Comparison of ENCODE assay signal across 17 mouse cellular contexts in the genomic region with DNA sequence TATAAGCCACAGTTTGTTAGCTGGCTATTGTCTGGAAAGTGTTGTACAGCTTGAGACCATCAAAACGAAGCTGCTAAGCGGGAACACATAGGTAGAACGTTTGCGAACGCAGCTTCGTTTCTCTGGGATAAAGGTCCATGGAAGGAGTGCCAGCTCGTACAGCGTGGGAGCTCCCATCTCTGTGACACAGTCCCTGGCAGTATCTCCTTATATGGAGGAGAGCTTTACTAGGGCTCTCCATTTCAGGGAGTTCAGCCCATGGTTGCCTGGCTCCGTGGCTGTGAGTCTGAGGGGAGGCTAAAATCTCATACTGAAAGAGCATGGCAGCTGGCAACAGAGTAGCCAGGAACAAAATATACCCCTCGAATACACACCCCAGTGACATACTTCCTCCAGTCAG.
DNase-seq lines count a peak whose midpoint lies in the region; ATAC-seq and TF ChIP-seq lines count a peak whose summit lies in the region.
"Had no signal": no experiment of that assay in that cellular context is flagged by ENCODE, and none has a peak within 500 bp of the region (broad histone marks: within the 10 kb centered on the region; RNA-seq: fewer than 3 reads in every experiment).

No protein-coding gene starts in this region.

- H3K36me3 ChIP-seq in forebrain, embryonic 10.5 days (replicated peaks) = no peaks in the 10 kb centered on the region; the same call in 1 of the 2 replicates
- H3K36me3 ChIP-seq in forebrain, postnatal 0 days (ENCODE audit: insufficient read depth) = no peaks in the 10 kb centered on the region
- no peaks in the 10 kb centered on the region for H3K36me3 ChIP-seq in kidney, embryonic 16.5 days (ENCODE audit: insufficient read depth, low read length)
- H3K36me3 ChIP-seq in stomach, embryonic 14.5 days (ENCODE audit: control insufficient read depth, insufficient read depth, low read length) = no peaks in the 10 kb centered on the region
- no peaks in the 10 kb centered on the region for H3K36me3 ChIP-seq in stomach, postnatal 0 days (ENCODE audit: control insufficient read depth, insufficient read depth, low read length)
- no peaks in the 10 kb centered on the region for H3K36me3 ChIP-seq in heart, embryonic 11.5 days (ENCODE audit: control insufficient read depth, insufficient read depth, low read length)
- H3K36me3 ChIP-seq: embryonic facial prominence, embryonic 13.5 days; liver, embryonic 15.5 days; stomach, embryonic 15.5 days had no signal

- 88% methylated on average over 10 of the region's 10 CpGs for WGBS in forebrain, embryonic 10.5 days
- 76% methylated on average over 10 of the region's 10 CpGs for WGBS in forebrain, postnatal 0 days
- WGBS in kidney, embryonic 16.5 days = 46% methylated on average over 10 of the region's 10 CpGs
- WGBS in stomach, embryonic 14.5 days = 81% methylated on average over 10 of the region's 10 CpGs
- 67% methylated on average over 10 of the region's 10 CpGs for whole genome bisulfite sequencing in stomach, postnatal 0 days
- 72% methylated on average over 10 of the region's 10 CpGs for WGBS in heart, embryonic 11.5 days (ENCODE audit: insufficient replicate concordance)

- H3K27me3 ChIP-seq in forebrain, embryonic 10.5 days (ENCODE audit: poor library complexity, severe bottlenecking) = no peaks in the 10 kb centered on the region
- H3K27me3 ChIP-seq in forebrain, postnatal 0 days (ENCODE audit: insufficient read depth, low read length) = no peaks in the 10 kb centered on the region
- H3K27me3 ChIP-seq in kidney, embryonic 16.5 days (ENCODE audit: insufficient read depth, low read length) = no peaks in the 10 kb centered on the region
- no peaks in the 10 kb centered on the region for H3K27me3 ChIP-seq in stomach, embryonic 14.5 days (ENCODE audit: control insufficient read depth, insufficient read depth, low read length)
- no peaks in the 10 kb centered on the region for H3K27me3 ChIP-seq in stomach, postnatal 0 days (ENCODE audit: control insufficient read depth, insufficient read depth, low read length)
- H3K27me3 ChIP-seq in heart, embryonic 11.5 days (ENCODE audit: control insufficient read depth, insufficient read depth, low read length) = no peaks in the 10 kb centered on the region
- H3K27me3 ChIP-seq: liver, embryonic 15.5 days; stomach, embryonic 15.5 days had no signal

- no peak overlapping the region for H3K4me3 ChIP-seq in forebrain, embryonic 10.5 days
- H3K4me3 ChIP-seq in forebrain, postnatal 0 days (ENCODE audit: low read depth, low read length) = no peak overlapping the region
- H3K4me3 ChIP-seq in kidney, embryonic 16.5 days (ENCODE audit: low read length) = no peak overlapping the region
- H3K4me3 ChIP-seq in stomach, embryonic 14.5 days (ENCODE audit: low read depth, low read length) = no peak overlapping the region
- H3K4me3 ChIP-seq in stomach, postnatal 0 days (ENCODE audit: low read depth, low read length) = no peak overlapping the region
- H3K4me3 ChIP-seq in heart, embryonic 11.5 days (ENCODE audit: low read depth, low read length) = no peak overlapping the region
- H3K4me3 ChIP-seq: embryonic facial prominence, embryonic 13.5 days; liver, embryonic 15.5 days; stomach, embryonic 15.5 days had no signal

- H3K27ac ChIP-seq in forebrain, embryonic 10.5 days = 0 out of 2 replicates have a peak overlapping the region, but pooled peaks have one; percentile 33
- no peak overlapping the region for H3K27ac ChIP-seq in forebrain, postnatal 0 days (ENCODE audit: low read depth, low read length)
- peak overlapping the region; percentile 59; the same call in 1 of the 2 replicates for H3K27ac ChIP-seq in kidney, embryonic 16.5 days (ENCODE audit: low read length)
- peak overlapping the region; percentile 2; the same call in 1 of the 2 replicates for H3K27ac ChIP-seq in stomach, embryonic 14.5 days (ENCODE audit: low read length)
- no peak overlapping the region for H3K27ac ChIP-seq in stomach, postnatal 0 days (replicated peaks)
- H3K27ac ChIP-seq in heart, embryonic 11.5 days (ENCODE audit: low read depth, low read length) = no peak overlapping the region
- H3K27ac ChIP-seq: embryonic facial prominence, embryonic 13.5 days; liver, embryonic 15.5 days; macrophage; stomach, embryonic 15.5 days had no signal

- TF ChIP-seq CTCF in forebrain, postnatal 0 days (IDR thresholded peaks at IDR 0.05; ENCODE audit: low read depth) = no peak
- no peak for TF ChIP-seq CTCF in stomach, postnatal 0 days (IDR thresholded peaks at IDR 0.05; ENCODE audit: low read depth)

- no peak overlapping the region for H3K9ac ChIP-seq in forebrain, postnatal 0 days
- no peak overlapping the region for H3K9ac ChIP-seq in kidney, embryonic 16.5 days (replicated peaks; ENCODE audit: low read length)
- H3K9ac ChIP-seq in stomach, embryonic 14.5 days (replicated peaks; ENCODE audit: low read depth, low read length) = no peak overlapping the region
- no peak overlapping the region for H3K9ac ChIP-seq in stomach, postnatal 0 days (ENCODE audit: low read length)
- H3K9ac ChIP-seq in heart, embryonic 11.5 days (ENCODE audit: low read depth, low read length) = no peak overlapping the region
- H3K9ac ChIP-seq: embryonic facial prominence, embryonic 13.5 days; liver, embryonic 15.5 days; stomach, embryonic 15.5 days had no signal

- H3K4me1 ChIP-seq in forebrain, embryonic 10.5 days = peaks cover 66% of the 10 kb centered on the region
- 0 out of 2 replicates have a peak, but pooled peaks cover 4% of the 10 kb centered on the region for H3K4me1 ChIP-seq in forebrain, postnatal 0 days (ENCODE audit: insufficient read depth)
- peaks cover 14% of the 10 kb centered on the region for H3K4me1 ChIP-seq in kidney, embryonic 16.5 days (ENCODE audit: insufficient read depth, low read length)
- H3K4me1 ChIP-seq in stomach, embryonic 14.5 days (ENCODE audit: control insufficient read depth, insufficient read depth, low read length) = 0 out of 2 replicates have a peak, but pooled peaks cover 3% of the 10 kb centered on the region
- H3K4me1 ChIP-seq in stomach, postnatal 0 days (replicated peaks; ENCODE audit: control insufficient read depth, insufficient read depth) = no peaks in the 10 kb centered on the region
- H3K4me1 ChIP-seq in heart, embryonic 11.5 days (ENCODE audit: control insufficient read depth, insufficient read depth, low read length) = no peaks in the 10 kb centered on the region
- H3K4me1 ChIP-seq: liver, embryonic 15.5 days had no signal

- ATAC-seq in forebrain, postnatal 0 days = no peak
- ATAC-seq in kidney, embryonic 16.5 days (ENCODE audit: low FRiP score, low TSS enrichment) = peak; percentile 37; the same call in 1 of the 2 replicates
- no peak for ATAC-seq in stomach, embryonic 14.5 days (ENCODE audit: insufficient number of reproducible peaks, insufficient read depth, low FRiP score, low read depth)
- ATAC-seq in stomach, postnatal 0 days (ENCODE audit: low FRiP score, low TSS enrichment) = no peak
- ATAC-seq in heart, embryonic 11.5 days (replicated peaks; ENCODE audit: insufficient number of reproducible peaks, low FRiP score, low TSS enrichment) = no peak

- TF ChIP-seq EP300 in stomach, postnatal 0 days (optimal IDR thresholded peaks at IDR 0.05) = no peak

- DNase-seq in forebrain, embryonic 10.5 days (ENCODE audit: extremely low spot score, low spot score) = no peak
- no peak for DNase-seq in forebrain, postnatal 0 days
- no peak for DNase-seq in kidney, adult 18-20 months
- DNase-seq in stomach, postnatal 0 days (ENCODE audit: low spot score) = no peak
- DNase-seq in heart, adult 18-20 months = no peak
- DNase-seq: adrenal gland, adult 2 months; cerebellum, adult 9-11 months; gastrocnemius, postnatal 36 days; kidney, adult 9 months; thymus, adult 2 months had no signal

- H3K9me3 ChIP-seq in forebrain, embryonic 10.5 days = no peaks in the 10 kb centered on the region
- H3K9me3 ChIP-seq in forebrain, postnatal 0 days (ENCODE audit: low read length) = no peaks in the 10 kb centered on the region
- no peaks in the 10 kb centered on the region for H3K9me3 ChIP-seq in kidney, embryonic 16.5 days (ENCODE audit: low read length)
- no peaks in the 10 kb centered on the region for H3K9me3 ChIP-seq in stomach, embryonic 14.5 days (ENCODE audit: control insufficient read depth, low read depth, low read length)
- H3K9me3 ChIP-seq in stomach, postnatal 0 days (ENCODE audit: control insufficient read depth, low read length) = no peaks in the 10 kb centered on the region
- H3K9me3 ChIP-seq in heart, embryonic 11.5 days (replicated peaks; ENCODE audit: control insufficient read depth, low read length) = no peaks in the 10 kb centered on the region
- H3K9me3 ChIP-seq: embryonic facial prominence, embryonic 13.5 days; liver, embryonic 15.5 days; stomach, embryonic 15.5 days had no signal

- H3K4me2 ChIP-seq in forebrain, postnatal 0 days (ENCODE audit: low read depth) = no peak overlapping the region
- no peak overlapping the region for H3K4me2 ChIP-seq in kidney, embryonic 16.5 days (replicated peaks; ENCODE audit: low read depth, low read length)
- H3K4me2 ChIP-seq in stomach, embryonic 14.5 days (replicated peaks; ENCODE audit: low read depth, low read length) = no peak overlapping the region
- H3K4me2 ChIP-seq in stomach, postnatal 0 days (replicated peaks; ENCODE audit: low read depth) = no peak overlapping the region
- H3K4me2 ChIP-seq in heart, embryonic 11.5 days = no peak overlapping the region
- H3K4me2 ChIP-seq: embryonic facial prominence, embryonic 13.5 days; liver, embryonic 15.5 days; stomach, embryonic 15.5 days had no signal

Comparison
In these comparisons a context has a peak if more than half of its experiments do, and no peak if none do; other contexts are left out.
1. H3K27ac ChIP-seq: peak in forebrain, embryonic 10.5 days (single experiment), kidney, embryonic 16.5 days (single experiment) and stomach, embryonic 14.5 days (single experiment); none in forebrain, postnatal 0 days (single experiment), stomach, postnatal 0 days (single experiment) and heart, embryonic 11.5 days (single experiment).